Mouse (Mus musculus) myocyte (in vitro differentiated cells): ENCODE data around the gene Fuz. TPM values are rescaled to one million over a fixed set of nuclear protein-coding genes. Genes with fewer than 3 reads are reported as not detected.

Experiments
- H3K27me3 ChIP-seq: one replicate; pipeline ENCODE4 v1.6.1; 2011; ENCODE audit not compliant: control insufficient read depth, insufficient read depth, insufficient read length
- H3K36me3 ChIP-seq: one replicate; pipeline ENCODE4 v1.6.1; 2011; ENCODE audit not compliant: control insufficient read depth, insufficient read depth
- H3K4me2 ChIP-seq: one replicate; pipeline ENCODE4 v1.6.1; 2011; ENCODE audit warnings: low read depth, control low read depth
- H3K4me3 ChIP-seq: one replicate; pipeline ENCODE4 v1.5.1; 2011; ENCODE audit warnings: mild to moderate bottlenecking, control low read depth, moderate library complexity
- H3K79me2 ChIP-seq: one replicate; pipeline ENCODE4 v1.6.1; 2011; ENCODE audit not compliant: control insufficient read depth, insufficient read depth
- H3ac ChIP-seq: one replicate; pipeline ENCODE4 v1.6.1; 2011; ENCODE audit not compliant: control insufficient read depth, insufficient read length
- CEBPB ChIP-seq: IDR thresholded peaks from 2 replicates; pipeline ENCODE4 v1.6.1; 2011; ENCODE audit warnings: mild to moderate bottlenecking, moderate library complexity; ENCODE audit not compliant: poor library complexity, insufficient read depth, severe bottlenecking
- E2F4 ChIP-seq: IDR thresholded peaks from one replicate; pipeline ENCODE4 v1.6.1; 2011; ENCODE audit warnings: mild to moderate bottlenecking, control low read depth, moderate library complexity; ENCODE audit not compliant: insufficient read depth
- MAX ChIP-seq: IDR thresholded peaks from one replicate; pipeline ENCODE4 v1.6.1; 2011; ENCODE audit warnings: low read depth, mild to moderate bottlenecking, control low read depth
- MYOD1 ChIP-seq, 3 experiments: IDR thresholded peaks; one replicate each; pipeline ENCODE4 v1.6.1; 2011; ENCODE audit warnings: control low read depth in 2 of 3, low read depth in 2 of 3, mild to moderate bottlenecking in 2 of 3, moderate library complexity in 1 of 3; ENCODE audit not compliant: insufficient read length in 2 of 3, control insufficient read depth in 1 of 3
- MYOG ChIP-seq, 3 experiments: IDR thresholded peaks; one replicate each; pipeline ENCODE4 v1.6.1; 2011; ENCODE audit warnings: control low read depth in 2 of 3, low read depth in 2 of 3, mild to moderate bottlenecking in 2 of 3; ENCODE audit not compliant: insufficient read length in 2 of 3, control insufficient read depth in 1 of 3, insufficient read depth in 1 of 3
- POLR2A ChIP-seq: IDR thresholded peaks from one replicate; pipeline ENCODE4 v1.6.1; 2011; ENCODE audit warnings: low read depth, mild to moderate bottlenecking, control low read depth, moderate library complexity; ENCODE audit not compliant: insufficient read length
- POLR2AphosphoS2 ChIP-seq: IDR thresholded peaks from one replicate; pipeline ENCODE4 v1.6.1; 2011; ENCODE audit warnings: low read depth, control low read depth; ENCODE audit not compliant: insufficient read length
- REST ChIP-seq: IDR thresholded peaks from one replicate; pipeline ENCODE4 v1.6.1; 2011; ENCODE audit warnings: mild to moderate bottlenecking, control low read depth, moderate library complexity; ENCODE audit not compliant: insufficient read depth, insufficient read length
- SRF ChIP-seq: IDR thresholded peaks from one replicate; pipeline ENCODE4 v1.6.1; 2011; ENCODE audit warnings: low read depth; ENCODE audit not compliant: control insufficient read depth, insufficient read length
- TCF12 ChIP-seq: IDR thresholded peaks from one replicate; pipeline ENCODE4 v1.6.1; 2011; ENCODE audit warnings: mild to moderate bottlenecking, control low read depth; ENCODE audit not compliant: poor library complexity, insufficient read depth, severe bottlenecking
- TCF3 ChIP-seq: IDR thresholded peaks from one replicate; pipeline ENCODE4 v1.6.1; 2011; ENCODE audit warnings: low read depth, control low read depth; ENCODE audit not compliant: insufficient read length
- USF1 ChIP-seq: IDR thresholded peaks from one replicate; pipeline ENCODE4 v1.6.1; 2011; ENCODE audit warnings: low read depth, mild to moderate bottlenecking, control low read depth, moderate library complexity
- polyA plus RNA-seq: library from polyadenylated mRNA; unstranded; fragments of >200 nt; fragmentation: generic; extraction: Trizol; gene quantifications from one replicate; pipeline ENCODE4 v1.2.1, GENCODE M21; 2012; ENCODE audit warnings: missing spikeins

The Fuz gene
- polyA plus RNA-seq, 1 experiment: 11.6 TPM

- Histone ChIP-seq H3ac (no peak overlapping the region), H3K79me2 (peaks cover 41% of the 10 kb centered on the region), H3K4me3 (no peak overlapping the region), H3K4me2 (no peak overlapping the region), H3K36me3 (peaks cover 5% of the 10 kb centered on the region), H3K27me3 (no peaks in the 10 kb centered on the region)
- no peak for TF ChIP-seq POLR2AphosphoS2
- TF ChIP-seq TCF12: no peak
- TF ChIP-seq POLR2A: no peak
- TF ChIP-seq MAX: no peak
- no peak for TF ChIP-seq CEBPB
- no peak for TF ChIP-seq USF1
- TF ChIP-seq MYOG (IDR thresholded peaks at IDR 0.05; ENCODE audit: control insufficient read depth in 1 of 3, insufficient read depth in 1 of 3, insufficient read length in 2 of 3, low read depth in 2 of 3): no peak
- TF ChIP-seq SRF: no peak
- TF ChIP-seq TCF3: no peak
- no peak for TF ChIP-seq MYOD1 (IDR thresholded peaks at IDR 0.05; ENCODE audit: control insufficient read depth in 1 of 3, insufficient read length in 2 of 3, low read depth in 2 of 3)
- TF ChIP-seq E2F4: no peak
- no peak for TF ChIP-seq REST
Observed at GRCm38 (mm10) chr7:44862434-44862833, 33.4 kb upstream of the Fuz start.

- peak; percentile 32 for TF ChIP-seq POLR2A
- no peak for TF ChIP-seq TCF3
- no peak overlapping the region for H3ac ChIP-seq
- peaks cover 5% of the 10 kb centered on the region for H3K36me3 ChIP-seq
- no peaks in the 10 kb centered on the region for H3K27me3 ChIP-seq
- peaks cover 49% of the 10 kb centered on the region for H3K79me2 ChIP-seq
- no peak overlapping the region for H3K4me3 ChIP-seq
- no peak overlapping the region for H3K4me2 ChIP-seq
Observed at GRCm38 (mm10) chr7:44863210-44863609, 32.7 kb upstream of the Fuz start.

- peaks cover 54% of the 10 kb centered on the region for H3K79me2 ChIP-seq
Observed at GRCm38 (mm10) chr7:44863982-44864494, 31.8 kb upstream of the Fuz start.

GRCm38 (mm10) chr7:44864595-44865542, 31.0 kb upstream of the Fuz start:
- H3K4me2 ChIP-seq: peak overlapping the region; percentile 92
- H3K36me3 ChIP-seq: peaks cover 5% of the 10 kb centered on the region
- no peaks in the 10 kb centered on the region for H3K27me3 ChIP-seq
- H3K79me2 ChIP-seq: peaks cover 49% of the 10 kb centered on the region
- no peak overlapping the region for H3K4me3 ChIP-seq
- H3ac ChIP-seq: no peak overlapping the region
- peak in 2 of 3 experiments; percentile 33 to 68 for TF ChIP-seq MYOD1 (IDR thresholded peaks at IDR 0.05; ENCODE audit: control insufficient read depth in 1 of 3, insufficient read length in 2 of 3, low read depth in 2 of 3)
- no peak for TF ChIP-seq REST
- no peak for TF ChIP-seq E2F4
- peak in 1 of 3 experiments; percentile 61 for TF ChIP-seq MYOG (IDR thresholded peaks at IDR 0.05; ENCODE audit: control insufficient read depth in 1 of 3, insufficient read depth in 1 of 3, insufficient read length in 2 of 3, low read depth in 2 of 3)
- TF ChIP-seq POLR2A: peak; percentile 27
- TF ChIP-seq POLR2AphosphoS2: peak; percentile 70
- TF ChIP-seq TCF12: no peak

More at GRCm38 (mm10) chr7:44863982-44864494, 31.8 kb upstream of the Fuz start:
- no peak overlapping the region for H3ac ChIP-seq
- no peaks in the 10 kb centered on the region for H3K27me3 ChIP-seq
- H3K36me3 ChIP-seq: peaks cover 5% of the 10 kb centered on the region
- no peak overlapping the region for H3K4me3 ChIP-seq
- no peak for TF ChIP-seq SRF
- TF ChIP-seq POLR2AphosphoS2: peak; percentile 62
- no peak overlapping the region for H3K4me2 ChIP-seq

GRCm38 (mm10) chr7:44866276-44867009, 29.4 kb upstream of the Fuz start:
- Histone ChIP-seq H3K4me3 (no peak overlapping the region), H3K79me2 (peaks cover 49% of the 10 kb centered on the region), H3K36me3 (peaks cover 3% of the 10 kb centered on the region), H3K27me3 (no peaks in the 10 kb centered on the region), H3ac (no peak overlapping the region), H3K4me2 (peak overlapping the region; percentile 92)
- no peak for TF ChIP-seq E2F4
- peak in 1 of 3 experiments; percentile 31 for TF ChIP-seq MYOD1 (IDR thresholded peaks at IDR 0.05; ENCODE audit: control insufficient read depth in 1 of 3, insufficient read length in 2 of 3, low read depth in 2 of 3)
- TF ChIP-seq POLR2A: no peak
- peak; percentile 64 for TF ChIP-seq POLR2AphosphoS2
- no peak for TF ChIP-seq REST
- TF ChIP-seq MAX: no peak
- no peak for TF ChIP-seq USF1
